Mouse (Mus musculus): ENCODE measurements around the gene Mapk7. TPM values are rescaled to one million over a fixed set of nuclear protein-coding genes. Genes with fewer than 3 reads are reported as not detected.

Mapk7 gene
- polyA plus RNA-seq, 1 experiment: 108 TPM

DNA sequence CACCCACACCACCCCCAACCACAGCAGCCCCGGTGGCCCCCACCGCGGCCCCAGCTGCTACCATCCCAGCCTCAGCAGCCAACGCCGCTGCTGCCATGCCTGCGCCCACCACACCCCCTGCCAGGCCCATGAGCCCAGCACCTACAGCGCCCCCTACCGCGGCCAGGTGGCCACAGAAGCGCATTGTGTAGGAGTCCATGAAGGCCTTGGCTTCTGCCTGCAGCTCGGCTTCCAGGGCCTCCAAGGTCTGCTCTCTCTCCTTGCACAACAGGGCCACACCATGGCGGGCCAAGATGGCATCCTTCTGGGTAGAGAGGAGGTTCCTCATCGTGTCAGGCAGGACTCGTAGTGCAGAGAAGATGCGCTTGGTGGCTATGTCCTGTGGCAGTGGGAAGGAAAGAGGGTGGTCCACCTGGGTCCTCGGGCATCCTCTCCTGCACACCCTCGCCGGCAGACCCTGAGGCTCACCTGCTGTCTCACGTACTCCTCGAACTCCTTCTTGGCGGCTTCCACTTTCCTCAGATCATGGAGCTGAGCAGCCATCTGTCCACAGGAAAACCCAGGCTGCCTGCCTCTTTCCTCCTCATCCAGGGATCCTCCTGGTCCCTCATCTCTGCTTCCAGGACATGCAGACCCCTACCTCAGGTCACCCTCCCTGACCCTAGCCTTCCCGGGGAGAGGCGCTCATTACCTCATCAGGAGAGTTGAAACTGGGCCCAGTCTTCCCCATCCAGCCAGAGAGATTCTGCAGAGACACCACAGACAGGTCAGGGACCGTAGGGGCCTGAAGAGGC lies 44.5 kb downstream of the Mapk7 start:
- DNase-seq (ENCODE audit: low read depth): no peak

DNA sequence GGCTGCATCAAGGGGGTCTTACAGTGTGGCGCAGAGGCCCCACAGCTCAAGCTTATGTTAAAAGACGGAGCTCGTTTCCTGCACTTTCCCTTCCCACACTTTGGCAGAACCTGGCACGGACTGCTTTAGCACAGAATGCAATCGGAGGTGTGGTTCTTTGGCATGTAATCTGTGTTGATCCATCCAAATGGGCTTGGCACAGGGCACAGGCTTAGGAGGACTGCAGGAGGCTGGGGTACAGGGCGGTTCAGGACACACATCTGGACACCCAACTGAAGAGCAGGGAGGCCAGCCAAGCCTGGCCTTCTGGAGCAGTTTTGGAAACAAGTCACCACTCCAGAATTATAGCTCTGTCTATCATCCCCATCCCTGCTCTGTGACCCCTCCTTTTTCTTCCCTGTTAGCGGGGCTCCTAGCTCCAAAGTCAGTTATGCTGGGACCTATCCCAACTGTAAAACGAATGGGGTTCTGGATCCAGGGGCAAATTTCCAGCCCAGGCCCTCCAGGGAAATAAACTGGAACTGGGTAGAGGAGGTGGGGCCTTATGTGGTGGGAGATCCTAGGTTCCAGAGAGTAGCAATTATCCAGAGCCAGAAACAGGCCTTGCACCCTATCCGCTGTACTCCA lies 45.5 kb downstream of the Mapk7 start:
- peak; percentile 86 for DNase-seq (ENCODE audit: low read depth)
- TF ChIP-seq CTCF (IDR thresholded peaks at IDR 0.05; ENCODE audit: borderline replicate concordance, extremely low read depth, insufficient read depth, insufficient read length) (no peak), POLR2A (IDR thresholded peaks at IDR 0.05; ENCODE audit: borderline replicate concordance, extremely low read depth, insufficient read depth, insufficient read length, poor library complexity, severe bottlenecking) (no peak)

More for the DNA sequence above, 44.5 kb downstream of the Mapk7 start:
- peak; percentile 10; the same call in 1 of the 2 replicates for TF ChIP-seq CTCF (IDR thresholded peaks at IDR 0.05; ENCODE audit: borderline replicate concordance, extremely low read depth, insufficient read depth, insufficient read length)
- no peak for TF ChIP-seq POLR2A (IDR thresholded peaks at IDR 0.05; ENCODE audit: borderline replicate concordance, extremely low read depth, insufficient read depth, insufficient read length, poor library complexity, severe bottlenecking)

DNA sequence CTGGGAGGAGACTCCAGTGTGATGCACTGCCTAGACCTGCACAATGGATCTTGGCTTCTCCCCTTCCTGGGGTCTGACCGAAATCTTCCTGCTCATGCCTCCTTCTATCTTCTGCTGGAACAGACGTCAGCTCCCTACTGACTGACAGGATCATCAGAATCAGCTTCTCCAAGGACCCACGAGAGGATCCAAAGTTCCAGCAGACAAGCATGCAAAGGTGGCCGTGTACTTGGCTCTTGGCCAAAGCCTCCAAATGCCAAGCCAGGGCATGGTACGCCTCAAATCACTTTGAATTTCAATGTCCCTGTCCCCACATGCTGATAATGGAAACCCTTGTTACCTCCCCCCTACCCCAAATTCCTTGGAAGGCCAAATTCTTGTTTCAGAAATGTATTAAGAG lies 46.2 kb downstream of the Mapk7 start:
- TF ChIP-seq POLR2A (IDR thresholded peaks at IDR 0.05; ENCODE audit: borderline replicate concordance, extremely low read depth, insufficient read depth, insufficient read length, poor library complexity, severe bottlenecking) (no peak), CTCF (IDR thresholded peaks at IDR 0.05; ENCODE audit: borderline replicate concordance, extremely low read depth, insufficient read depth, insufficient read length) (no peak)
- peak; percentile 46 for DNase-seq (ENCODE audit: low read depth)

DNA sequence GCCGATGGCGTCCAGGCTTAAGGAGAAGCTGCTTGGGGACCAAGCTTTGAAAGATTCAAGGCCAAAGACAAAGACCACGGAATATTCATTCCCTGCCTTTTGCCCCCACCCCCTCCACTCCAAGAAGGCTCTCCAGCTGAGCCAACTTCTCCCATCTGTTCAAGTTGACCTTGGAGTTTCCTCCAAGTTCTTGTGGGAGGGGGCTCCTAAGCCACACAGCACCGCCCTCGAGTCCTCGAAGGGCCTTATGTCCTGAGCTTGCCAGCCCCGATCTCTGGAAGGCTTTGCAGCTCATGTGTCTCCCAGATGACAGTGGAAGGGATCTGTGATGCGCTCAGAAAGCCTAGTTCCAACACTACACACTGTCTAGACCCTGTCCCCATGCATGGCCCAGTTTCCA lies 46.9 kb downstream of the Mapk7 start:
- DNase-seq (ENCODE audit: low read depth): no peak
- TF ChIP-seq CTCF (IDR thresholded peaks at IDR 0.05; ENCODE audit: borderline replicate concordance, extremely low read depth, insufficient read depth, insufficient read length): no peak
- no peak for TF ChIP-seq POLR2A (IDR thresholded peaks at IDR 0.05; ENCODE audit: borderline replicate concordance, extremely low read depth, insufficient read depth, insufficient read length, poor library complexity, severe bottlenecking)

DNA sequence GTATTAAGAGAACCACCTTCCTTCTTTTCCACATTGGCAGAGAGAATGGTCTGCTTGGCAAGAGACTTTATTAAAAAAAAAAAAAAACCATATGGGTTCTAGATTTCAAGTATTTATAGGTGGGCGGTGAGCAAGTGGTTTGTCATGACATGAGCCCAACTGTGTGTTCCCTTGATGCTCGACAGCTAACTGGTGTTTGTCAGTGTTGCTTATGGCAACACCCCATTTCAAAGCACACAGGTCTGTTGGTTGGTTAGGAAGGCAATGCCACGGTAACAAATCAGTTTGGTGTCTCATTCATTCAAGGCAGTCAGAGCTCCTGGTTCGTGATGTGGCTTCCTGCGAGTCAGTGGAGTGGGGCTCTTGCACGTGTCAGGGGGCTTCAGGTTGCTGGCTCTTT lies 50.4 kb downstream of the Mapk7 start:
- TF ChIP-seq POLR2A (IDR thresholded peaks at IDR 0.05; ENCODE audit: borderline replicate concordance, extremely low read depth, insufficient read depth, insufficient read length, poor library complexity, severe bottlenecking) (no peak), CTCF (IDR thresholded peaks at IDR 0.05; ENCODE audit: borderline replicate concordance, extremely low read depth, insufficient read depth, insufficient read length) (no peak)
- DNase-seq (ENCODE audit: low read depth): no peak

DNA sequence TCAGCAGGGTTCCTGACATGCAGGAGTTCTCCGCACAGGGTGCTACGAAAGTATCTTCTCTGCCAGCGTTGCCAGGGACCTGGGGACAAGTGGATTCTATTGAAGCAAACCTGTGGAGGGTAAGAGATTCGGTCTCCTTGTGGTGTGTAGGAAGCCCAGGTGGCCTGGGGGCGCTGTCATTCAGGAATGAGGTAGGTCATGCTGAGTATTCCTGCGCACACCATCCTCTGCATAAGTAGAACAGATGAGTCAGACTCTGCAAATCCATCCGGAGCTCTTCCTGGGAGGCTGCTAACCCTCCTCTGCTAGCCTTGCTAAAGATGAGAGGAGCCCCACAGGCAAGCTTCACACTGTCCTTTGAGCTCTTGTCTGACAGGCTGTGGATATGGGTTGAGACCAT lies 52.5 kb downstream of the Mapk7 start:
- no peak for DNase-seq (ENCODE audit: low read depth)
- TF ChIP-seq CTCF (IDR thresholded peaks at IDR 0.05; ENCODE audit: borderline replicate concordance, extremely low read depth, insufficient read depth, insufficient read length) (no peak), POLR2A (IDR thresholded peaks at IDR 0.05; ENCODE audit: borderline replicate concordance, extremely low read depth, insufficient read depth, insufficient read length, poor library complexity, severe bottlenecking) (no peak)

DNA sequence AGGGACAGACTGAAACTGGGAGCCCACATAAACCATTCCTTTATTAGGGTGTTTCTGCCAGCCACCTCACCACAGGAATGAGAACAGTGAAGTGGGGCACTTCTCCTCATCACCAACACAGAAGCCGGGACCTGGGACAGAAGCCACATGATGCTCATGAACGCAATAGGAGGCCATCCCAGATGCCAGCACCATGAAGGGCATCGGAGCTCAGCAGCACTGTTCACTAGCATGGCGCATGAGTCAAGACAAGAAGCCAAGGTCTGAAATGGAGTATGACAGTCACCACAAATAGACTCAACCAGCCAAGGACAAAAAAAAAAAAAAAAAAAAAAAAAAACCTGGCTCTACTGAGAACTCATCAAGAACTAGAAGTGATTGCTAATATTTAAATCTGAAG lies 53.8 kb downstream of the Mapk7 start:
- TF ChIP-seq CTCF (IDR thresholded peaks at IDR 0.05; ENCODE audit: borderline replicate concordance, extremely low read depth, insufficient read depth, insufficient read length) (no peak), POLR2A (IDR thresholded peaks at IDR 0.05; ENCODE audit: borderline replicate concordance, extremely low read depth, insufficient read depth, insufficient read length, poor library complexity, severe bottlenecking) (no peak)
- no peak for DNase-seq (ENCODE audit: low read depth)

DNA sequence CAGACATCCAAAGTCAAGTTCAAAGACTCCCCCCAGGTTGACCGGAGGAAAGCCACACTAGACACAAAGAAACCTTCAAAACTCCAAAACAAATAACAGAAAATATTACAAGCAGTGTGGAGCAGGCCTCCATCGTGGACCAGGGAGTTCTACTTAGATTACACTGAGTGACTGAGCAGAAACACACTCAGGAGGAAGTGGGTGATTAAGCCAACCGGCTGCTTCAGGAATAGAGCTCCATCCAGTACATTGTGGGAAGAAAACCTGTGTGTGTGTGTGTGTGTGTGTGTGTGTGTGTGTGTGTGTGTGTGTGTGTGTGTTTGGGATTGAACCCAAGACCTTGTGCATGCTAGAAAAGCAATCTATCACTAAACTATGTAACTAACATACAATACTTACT lies 55.0 kb downstream of the Mapk7 start:
- TF ChIP-seq CTCF (IDR thresholded peaks at IDR 0.05; ENCODE audit: borderline replicate concordance, extremely low read depth, insufficient read depth, insufficient read length) (no peak), POLR2A (IDR thresholded peaks at IDR 0.05; ENCODE audit: borderline replicate concordance, extremely low read depth, insufficient read depth, insufficient read length, poor library complexity, severe bottlenecking) (no peak)
- DNase-seq (ENCODE audit: low read depth): no peak

Other genes starting within 250 kb of the Mapk7 start
- 29.0 and 29.4 TPM in 2 replicates for gene Aldh3a2, start 226.9 kb downstream of the Mapk7 start, polyA plus RNA-seq (2012; rRNA removed)
- gene Slc47a2, start 151.5 kb downstream of the Mapk7 start, polyA plus RNA-seq (2012; rRNA removed): not detected in 2 replicates
- 0.10 and 0.18 TPM in 2 replicates for gene Slc47a1, start 116.1 kb downstream of the Mapk7 start, polyA plus RNA-seq (2012; rRNA removed)
- 62.5 and 88.6 TPM in 2 replicates for gene Rnf112, start 40.3 kb downstream of the Mapk7 start, polyA plus RNA-seq (2012; rRNA removed)
- gene Mfap4, start 9.0 kb downstream of the Mapk7 start, polyA plus RNA-seq (2012; rRNA removed): 89.5 and 119 TPM in 2 replicates
- 42.6 and 60.3 TPM in 2 replicates for gene B9d1, start 10.7 kb upstream of the Mapk7 start, polyA plus RNA-seq (2012; rRNA removed)
- 66.2 and 69.1 TPM in 2 replicates for gene Epn2, start 85.3 kb upstream of the Mapk7 start, polyA plus RNA-seq (2012; rRNA removed)
- gene Grap, start 158.9 kb upstream of the Mapk7 start, polyA plus RNA-seq (2012; rRNA removed): 4.5 and 6.0 TPM in 2 replicates
- gene Fam83g, start 189.7 kb upstream of the Mapk7 start, polyA plus RNA-seq (2012; rRNA removed): 0.42 and 0.55 TPM in 2 replicates
- gene Slc5a10, start 226.4 kb upstream of the Mapk7 start, polyA plus RNA-seq (2012; rRNA removed): 0.04 and 0.11 TPM in 2 replicates

Data from brain, embryonic 14.5 days (tissue).